Mouse (Mus musculus) common myeloid progenitor, adult 5-6 weeks (primary cell): ENCODE measurements at regions not wholly inside any gene's neighbourhood (a gene's known extent, or its start where the extent isn't known, plus 50 kb on each side); places are given as distances from the start of the nearest gene placed in this dataset.

Source experiments
- ATAC-seq: replicated peaks from 2 replicates; pipeline ENCODE4 v1.8.0; 2016; ENCODE audit warnings: low read depth, mild to moderate bottlenecking, moderate TSS enrichment, inconsistent platforms; ENCODE audit not compliant: poor library complexity, severe bottlenecking

GRCm38 (mm10) chr1:88577498-88578230 is 67.8 kb upstream of the Glrp1 start:
- no peak for ATAC-seq

- peak; percentile 84 for ATAC-seq
Measured at GRCm38 (mm10) chr1:88575917-88576669, 66.2 kb upstream of the Glrp1 start.

- no peak for ATAC-seq
Measured at GRCm38 (mm10) chr1:88575291-88575690, 65.4 kb upstream of the Glrp1 start.

GRCm38 (mm10) chr1:88572161-88572560 is 62.3 kb upstream of the Glrp1 start:
- no peak for ATAC-seq

GRCm38 (mm10) chr1:88568447-88569053 is 58.7 kb upstream of the Glrp1 start:
- ATAC-seq: no peak

GRCm38 (mm10) chr1:88567198-88567597 is 57.3 kb upstream of the Glrp1 start:
- peak; percentile 62 for ATAC-seq

- ATAC-seq: no peak
Measured at GRCm38 (mm10) chr1:88566426-88566825, 56.6 kb upstream of the Glrp1 start.

GRCm38 (mm10) chr1:88564825-88565224 is 55.0 kb upstream of the Glrp1 start:
- ATAC-seq: no peak

- ATAC-seq: peak; percentile 90
Measured at GRCm38 (mm10) chr1:88562361-88562760, 52.5 kb upstream of the Glrp1 start.

- ATAC-seq: no peak
Measured at GRCm38 (mm10) chr1:88560771-88561170, 50.9 kb upstream of the Glrp1 start.
